Mouse (Mus musculus) hindbrain, embryonic 10.5 days (tissue): ENCODE measurements around the gene Trim72. TPM values are rescaled to one million over a fixed set of nuclear protein-coding genes. Genes with fewer than 3 reads are reported as not detected.
"Not testable (repeated sequence)": the region's sequence is repeated elsewhere in the genome, so short reads cannot be mapped to it uniquely, and the experiment has no call there.

ENCODE experiments used
- DNase-seq: peaks from one replicate; pipeline ENCODE4 v3.0.0-alpha.2; 2017; ENCODE audit warnings: low spot score
- H3K27ac ChIP-seq: fragments of 300-500 bp; sonication (generic); 2 replicates; pipeline ENCODE4 v1.5.1; 2016; ENCODE audit warnings: mild to moderate bottlenecking, moderate library complexity
- H3K27me3 ChIP-seq: fragments of 300-500 bp; sonication (generic); 2 replicates; pipeline ENCODE4 v1.6.1; 2016; ENCODE audit warnings: mild to moderate bottlenecking; ENCODE audit not compliant: poor library complexity, insufficient read depth, severe bottlenecking
- H3K36me3 ChIP-seq: fragments of 300-500 bp; sonication (generic); 2 replicates; pipeline ENCODE4 v1.6.1; 2016; ENCODE audit warnings: mild to moderate bottlenecking, moderate library complexity
- H3K4me1 ChIP-seq: fragments of 300-500 bp; sonication (generic); replicated peaks from 2 replicates; pipeline ENCODE4 v1.6.1; 2016; ENCODE audit warnings: mild to moderate bottlenecking
- H3K4me3 ChIP-seq: fragments of 300-500 bp; sonication (generic); 2 replicates; pipeline ENCODE4 v1.5.1; 2016; ENCODE audit warnings: mild to moderate bottlenecking, moderate library complexity
- H3K9me3 ChIP-seq: fragments of 300-500 bp; sonication (generic); 2 replicates; pipeline ENCODE4 v1.6.1; 2016; ENCODE audit warnings: mild to moderate bottlenecking, moderate library complexity
- WGBS: fragments of 180-500 bp; shearing (Covaris S2); methylation state at CpG from one replicate; pipeline ENCODE4 v1.1.7; 2016; 5-methylcytosine and 5-hydroxymethylcytosine counted together
- polyA plus RNA-seq: library from polyadenylated mRNA; unstranded; fragments of >200 nt; fragmentation: Nextera tagmentation; extraction: Ambion mirVana; gene quantifications from 2 replicates; pipeline ENCODE4 v1.2.1, GENCODE M21; 2016

Gene Trim72
- polyA plus RNA-seq, 1 experiment from 2014 or later = not detected

DNA sequence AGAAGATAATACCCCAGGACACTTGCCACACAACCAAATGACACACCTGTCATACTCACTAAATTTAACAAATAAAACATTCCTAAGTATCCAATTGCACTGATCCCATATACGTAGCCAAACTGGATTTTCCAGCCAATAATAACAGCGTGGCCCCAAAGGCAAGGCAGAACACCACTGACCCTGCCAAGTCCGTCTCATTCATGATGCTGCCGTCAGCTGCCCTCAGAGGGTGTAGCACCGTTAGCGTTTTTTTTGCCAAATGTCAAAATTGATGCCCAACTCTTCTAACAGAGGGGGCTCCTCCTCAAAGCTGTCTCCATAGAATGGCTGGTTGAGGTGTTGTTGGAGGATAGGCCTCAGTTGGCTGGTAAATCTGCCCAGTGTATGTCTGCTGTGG is 12.9 kb downstream of the Trim72 start:
- 88% methylated on average over 6 of the region's 6 CpGs for WGBS
- Histone ChIP-seq H3K36me3 (no peaks in the 10 kb centered on the region), H3K9me3 (no peaks in the 10 kb centered on the region), H3K27ac (no peak overlapping the region), H3K4me3 (no peak overlapping the region), H3K27me3 (no peaks in the 10 kb centered on the region), H3K4me1 (no peaks in the 10 kb centered on the region)
- no peak for DNase-seq

DNA sequence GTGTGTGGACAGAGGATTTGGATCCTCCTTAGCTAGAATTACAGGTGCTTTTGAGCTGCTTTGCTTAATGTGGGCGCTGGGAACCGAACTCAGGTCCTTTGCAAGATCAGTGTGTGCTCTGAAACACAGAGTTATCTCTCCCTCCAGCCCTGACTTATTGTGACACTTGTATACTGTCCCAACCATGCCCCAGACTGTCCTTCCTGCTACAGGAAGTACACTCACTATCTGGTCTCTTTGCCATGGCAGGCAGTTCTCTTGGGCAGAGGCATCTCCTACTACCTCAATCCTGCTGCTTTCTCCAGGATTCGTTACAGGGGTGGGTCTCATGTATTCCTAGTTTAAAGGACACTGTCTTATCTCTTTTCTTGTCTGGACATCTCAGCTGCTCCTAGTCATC is 14.5 kb downstream of the Trim72 start:
- DNase-seq = no peak
- Histone ChIP-seq H3K9me3 (no peaks in the 10 kb centered on the region), H3K27ac (no peak overlapping the region), H3K4me1 (no peaks in the 10 kb centered on the region), H3K27me3 (no peaks in the 10 kb centered on the region), H3K4me3 (no peak overlapping the region), H3K36me3 (no peaks in the 10 kb centered on the region)
- WGBS = 89% methylated on average over 3 of the region's 3 CpGs

DNA sequence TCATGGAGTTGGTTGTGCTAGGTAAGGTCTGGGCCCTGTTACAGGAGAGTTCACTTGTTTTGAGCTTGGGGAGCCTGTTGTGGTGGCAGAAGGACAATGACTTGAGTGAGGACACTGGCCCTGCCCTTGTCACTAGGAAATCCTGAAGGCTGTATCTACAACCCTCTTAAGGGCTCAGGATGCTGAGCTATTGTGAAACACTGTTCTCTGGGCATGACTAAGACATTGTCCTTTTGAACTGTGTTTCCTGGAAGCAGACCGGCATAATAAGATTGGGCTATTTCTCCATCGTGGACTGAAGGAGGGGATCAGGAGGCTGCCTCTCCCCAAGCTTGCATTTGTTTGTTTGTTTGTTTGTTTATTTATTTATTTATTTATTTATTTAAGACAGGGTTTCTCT is 15.4 kb downstream of the Trim72 start:
- no peaks in the 10 kb centered on the region for H3K27me3 ChIP-seq
- no peak overlapping the region for H3K4me3 ChIP-seq
- no peak for DNase-seq
- no peaks in the 10 kb centered on the region for H3K36me3 ChIP-seq
- no peaks in the 10 kb centered on the region for H3K4me1 ChIP-seq
- no peaks in the 10 kb centered on the region for H3K9me3 ChIP-seq
- 86% methylated on average over 2 of the region's 2 CpGs for WGBS
- H3K27ac ChIP-seq = no peak overlapping the region

DNA sequence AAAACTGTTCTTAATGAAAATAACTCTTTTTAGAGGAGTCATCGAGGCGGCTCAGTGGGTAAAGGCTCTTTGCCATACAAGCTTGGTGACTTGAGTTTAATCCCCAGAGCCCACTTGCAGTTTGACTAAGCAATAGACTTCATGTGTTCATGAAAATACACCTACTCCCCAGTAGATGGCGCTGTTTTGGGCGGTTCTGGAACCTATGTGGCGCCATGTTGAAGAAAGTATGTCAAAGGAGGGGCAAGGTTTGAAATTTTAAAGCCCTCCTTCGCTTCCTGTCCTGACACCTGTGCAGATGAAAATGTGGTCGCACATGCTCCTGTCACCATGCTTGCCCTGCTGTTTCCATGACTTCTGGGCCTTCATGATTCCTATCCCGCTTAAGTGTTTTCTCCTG is 19.2 kb downstream of the Trim72 start:
- WGBS = 64% methylated on average over 8 of the region's 8 CpGs
- no peak for DNase-seq
- Histone ChIP-seq H3K36me3 (no peaks in the 10 kb centered on the region), H3K27me3 (no peaks in the 10 kb centered on the region), H3K4me3 (no peak overlapping the region), H3K4me1 (no peaks in the 10 kb centered on the region), H3K27ac (no peak overlapping the region), H3K9me3 (no peaks in the 10 kb centered on the region)

DNA sequence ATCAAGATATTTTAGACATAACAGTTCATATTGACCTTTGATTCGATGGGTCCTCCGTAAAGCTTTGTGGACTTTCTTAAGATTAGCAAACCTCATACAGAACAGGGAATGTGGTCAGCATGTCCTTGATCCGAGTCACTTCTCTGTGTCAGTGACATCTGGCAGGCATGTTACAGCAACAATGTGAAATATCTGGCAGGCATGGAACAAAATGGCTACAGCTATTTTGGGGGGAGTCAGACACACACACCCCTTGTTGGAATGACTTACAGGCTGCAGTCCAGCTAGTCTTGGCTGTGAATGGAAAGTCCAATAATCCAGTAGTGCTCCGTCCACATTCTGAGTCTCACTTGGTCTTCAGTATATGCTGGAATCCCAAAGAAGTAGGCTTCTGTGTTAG is 19.8 kb downstream of the Trim72 start:
- Histone ChIP-seq H3K27me3 (no peaks in the 10 kb centered on the region), H3K4me3 (no peak overlapping the region), H3K9me3 (no peaks in the 10 kb centered on the region), H3K4me1 (no peaks in the 10 kb centered on the region), H3K36me3 (no peaks in the 10 kb centered on the region), H3K27ac (no peak overlapping the region)
- WGBS = 90% methylated on average over 4 of the region's 4 CpGs
- no peak for DNase-seq

GRCm38 (mm10) chr7:128024364-128024763 is 20.6 kb downstream of the Trim72 start:
- DNase-seq = no peak
- H3K4me3 ChIP-seq = no peak overlapping the region
- H3K27ac ChIP-seq = no peak overlapping the region
- no peaks in the 10 kb centered on the region for H3K36me3 ChIP-seq
- H3K4me1 ChIP-seq = no peaks in the 10 kb centered on the region
- H3K9me3 ChIP-seq = no peaks in the 10 kb centered on the region
- WGBS = 92% methylated on average over 9 of the region's 9 CpGs
- H3K27me3 ChIP-seq = no peaks in the 10 kb centered on the region

- no peaks in the 10 kb centered on the region for H3K9me3 ChIP-seq
- DNase-seq = no peak
- no peaks in the 10 kb centered on the region for H3K36me3 ChIP-seq
- no peak overlapping the region for H3K27ac ChIP-seq
- no peak overlapping the region for H3K4me3 ChIP-seq
- no peaks in the 10 kb centered on the region for H3K27me3 ChIP-seq
- WGBS = 88% methylated on average over 4 of the region's 4 CpGs
- H3K4me1 ChIP-seq = no peaks in the 10 kb centered on the region
These were observed 21.2 kb downstream of the Trim72 start for GRCm38 (mm10) chr7:128024932-128025331.

- H3K4me3 ChIP-seq = no peak overlapping the region
- no peak for DNase-seq
- no peaks in the 10 kb centered on the region for H3K9me3 ChIP-seq
- WGBS = 83% methylated on average over 4 of the region's 4 CpGs
- no peaks in the 10 kb centered on the region for H3K36me3 ChIP-seq
- no peaks in the 10 kb centered on the region for H3K4me1 ChIP-seq
- no peak overlapping the region for H3K27ac ChIP-seq
- H3K27me3 ChIP-seq = no peaks in the 10 kb centered on the region
These were observed 21.6 kb downstream of the Trim72 start for GRCm38 (mm10) chr7:128025381-128025780.

GRCm38 (mm10) chr7:128031403-128031976 is 27.7 kb downstream of the Trim72 start:
- WGBS = 38% methylated on average over 9 of the region's 9 CpGs
- no peaks in the 10 kb centered on the region for H3K27me3 ChIP-seq
- DNase-seq = peak; percentile 27
- H3K9me3 ChIP-seq = no peaks in the 10 kb centered on the region
- H3K27ac ChIP-seq = no peak overlapping the region
- H3K4me1 ChIP-seq = no peaks in the 10 kb centered on the region
- H3K4me3 ChIP-seq = no peak overlapping the region
- no peaks in the 10 kb centered on the region for H3K36me3 ChIP-seq

DNA sequence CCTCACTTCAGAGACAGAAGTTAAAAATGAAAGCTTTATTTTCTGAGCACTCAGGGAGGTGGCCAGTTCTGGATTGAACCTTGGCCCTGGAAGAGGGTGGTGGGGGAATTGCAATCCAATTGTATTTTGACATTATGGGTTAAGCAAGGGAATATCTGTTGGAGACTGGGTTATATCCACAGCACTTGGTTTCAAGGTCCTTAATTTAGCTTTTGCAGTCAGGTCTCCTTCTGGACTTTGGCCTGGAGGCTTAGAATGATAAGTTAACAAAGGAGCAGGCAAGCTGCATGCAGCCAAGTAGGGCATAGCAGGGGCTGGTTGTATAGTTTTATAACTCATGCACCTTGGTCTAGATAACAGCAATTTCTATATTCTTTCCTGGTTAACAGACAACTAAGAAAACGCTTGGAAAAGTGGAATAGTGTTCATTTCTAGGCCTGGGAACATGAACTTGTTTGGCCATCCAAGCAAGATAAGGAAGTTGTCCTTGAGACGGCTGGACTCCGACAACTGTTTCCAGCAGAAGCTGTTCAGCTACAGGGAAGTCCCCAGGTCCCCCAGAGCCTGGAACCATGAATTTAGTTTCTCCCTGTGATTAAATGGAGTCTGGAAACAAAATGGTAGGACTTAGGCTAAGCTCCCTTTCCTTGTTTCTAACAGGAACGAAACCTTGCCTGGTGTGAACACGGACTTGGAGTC is 28.7 kb downstream of the Trim72 start:
- H3K36me3 ChIP-seq = no peaks in the 10 kb centered on the region
- no peak overlapping the region for H3K27ac ChIP-seq
- H3K9me3 ChIP-seq = no peaks in the 10 kb centered on the region
- 91% methylated on average over 5 of the region's 5 CpGs for WGBS
- no peak for DNase-seq
- no peaks in the 10 kb centered on the region for H3K27me3 ChIP-seq
- H3K4me3 ChIP-seq = no peak overlapping the region
- no peaks in the 10 kb centered on the region for H3K4me1 ChIP-seq

GRCm38 (mm10) chr7:128032989-128033293 is 29.2 kb downstream of the Trim72 start:
- DNase-seq = no peak
- H3K36me3 ChIP-seq = no peaks in the 10 kb centered on the region
- H3K27ac ChIP-seq = no peak overlapping the region
- no peaks in the 10 kb centered on the region for H3K27me3 ChIP-seq
- H3K9me3 ChIP-seq = no peaks in the 10 kb centered on the region
- WGBS = 92% methylated on average over 3 of the region's 3 CpGs
- H3K4me1 ChIP-seq = no peaks in the 10 kb centered on the region
- no peak overlapping the region for H3K4me3 ChIP-seq

GRCm38 (mm10) chr7:128033616-128034015 is 29.9 kb downstream of the Trim72 start:
- Histone ChIP-seq H3K9me3 (no peaks in the 10 kb centered on the region), H3K27me3 (no peaks in the 10 kb centered on the region), H3K4me1 (no peaks in the 10 kb centered on the region), H3K36me3 (no peaks in the 10 kb centered on the region), H3K27ac (no peak overlapping the region), H3K4me3 (no peak overlapping the region)
- no peak for DNase-seq
- 95% methylated on average over 4 of the region's 4 CpGs for WGBS

GRCm38 (mm10) chr7:128042161-128042820 is 38.5 kb downstream of the Trim72 start:
- not testable (repeated sequence) for H3K36me3 ChIP-seq, H3K27me3 ChIP-seq, DNase-seq, H3K4me3 ChIP-seq, H3K27ac ChIP-seq, H3K4me1 ChIP-seq, H3K9me3 ChIP-seq
- 85% methylated on average over 15 of the region's 15 CpGs for WGBS
